Mouse (Mus musculus) left cerebral cortex, postnatal 14 days (tissue): ENCODE measurements around the gene Fam163a. TPM values are rescaled to one million over a fixed set of nuclear protein-coding genes. Genes with fewer than 3 reads are reported as not detected.
"Not testable (repeated sequence)": the region's sequence is repeated elsewhere in the genome, so short reads cannot be mapped to it uniquely, and the experiment has no call there.

Experiments
- DNase-seq, 2 experiments: peaks; one replicate each; pipeline ENCODE4 v3.0.0; 2021 to 2022; ENCODE audit warnings: low spot score in 2 of 2, mixed read lengths in 1 of 2
- intact Hi-C: fragments of 180-260 bp; cut with DNase I; formaldehyde crosslinking; loops from one replicate; pipeline ENCODE4 v1.15.1; 2025
- total RNA-seq, 2 experiments: library from RNA; stranded (reverse); gene quantifications; 2 replicates each; pipeline ENCODE4 v1.2.3; 2021

Gene Fam163a
- total RNA-seq, 2 experiments from 2014 or later: 8.3 to 11.9 TPM

DNA sequence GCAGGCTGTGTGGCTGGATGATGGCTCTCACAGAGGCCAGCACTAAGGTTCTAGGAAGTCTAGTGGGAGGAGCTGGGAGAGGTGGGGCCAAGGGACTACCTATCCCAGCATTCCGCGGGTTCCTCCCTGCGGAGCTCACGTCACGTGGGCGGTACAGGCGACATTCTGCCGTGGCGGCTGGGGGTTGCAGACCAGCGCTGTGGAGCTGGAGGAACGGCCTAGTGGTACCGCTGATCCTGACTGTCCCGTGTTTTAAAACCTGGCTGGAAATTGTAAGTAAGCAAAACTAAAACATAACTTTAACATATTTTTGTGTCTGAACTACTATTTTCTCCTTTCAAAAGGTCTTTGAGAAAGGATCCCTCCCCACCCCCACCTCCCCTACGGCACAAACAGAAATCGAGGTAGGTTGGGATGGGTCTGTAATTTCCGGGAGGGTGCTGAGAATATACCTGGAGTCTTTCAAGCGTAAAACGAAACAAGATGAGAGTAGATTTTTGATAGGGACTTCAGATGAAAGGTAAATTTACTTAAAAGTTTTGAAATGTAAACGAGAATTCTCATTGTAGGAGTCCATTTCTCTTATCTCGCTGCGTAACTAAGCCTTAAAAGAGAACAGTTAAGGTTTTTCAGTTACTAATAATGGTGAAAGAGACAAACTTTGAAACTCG is 164.0 kb downstream of the Fam163a start:
- peak; percentile 88 to 93 for DNase-seq
- intact Hi-C loops: no loop called here

DNA sequence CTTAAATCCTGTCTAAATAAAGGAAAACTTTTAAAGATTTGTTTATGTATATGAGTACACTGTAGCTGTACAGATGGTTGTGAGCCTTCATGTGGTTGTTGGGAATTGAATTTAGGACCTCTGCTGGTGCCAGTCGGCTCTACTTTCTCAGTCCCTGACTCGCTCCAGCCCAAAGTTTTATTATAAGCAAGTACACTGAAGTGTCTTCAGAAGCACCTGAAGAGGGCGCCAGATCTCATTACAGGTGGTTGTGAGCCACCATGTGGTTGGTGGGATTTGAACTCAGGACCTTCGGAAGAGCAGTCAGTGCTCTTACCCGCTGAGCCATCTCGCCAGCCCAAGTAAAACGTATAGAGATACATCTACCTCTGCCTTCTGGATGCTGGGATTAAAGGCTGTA is 164.8 kb downstream of the Fam163a start:
- intact Hi-C loops, DNase-seq: not testable (repeated sequence)

DNA sequence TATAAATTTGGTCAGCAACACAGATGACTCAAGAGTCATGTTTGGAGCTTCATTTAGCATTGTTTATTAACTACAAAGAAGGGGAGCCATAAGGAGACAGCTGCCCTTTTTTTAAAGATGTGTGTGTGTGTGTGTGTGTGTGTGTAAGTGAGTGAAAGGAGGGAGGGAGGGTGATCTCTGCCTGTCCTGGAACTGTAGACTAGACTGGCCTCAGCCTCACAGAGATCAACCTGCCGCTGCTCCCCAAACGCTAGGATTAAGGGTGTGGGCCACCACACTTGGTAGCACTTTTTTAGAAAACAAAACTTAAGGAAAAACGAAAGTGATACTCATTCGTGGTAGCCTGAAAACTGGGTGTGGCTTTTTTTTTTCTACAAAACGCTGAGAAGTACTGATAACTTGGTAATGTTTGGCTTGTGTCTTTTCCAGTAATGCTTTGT is 167.7 kb downstream of the Fam163a start:
- no peak for DNase-seq
- intact Hi-C loops: loop anchor here (2.0 kb wide), 1 partner anchor 64 kb away; the partner anchor contains the start of gene Cep350

DNA sequence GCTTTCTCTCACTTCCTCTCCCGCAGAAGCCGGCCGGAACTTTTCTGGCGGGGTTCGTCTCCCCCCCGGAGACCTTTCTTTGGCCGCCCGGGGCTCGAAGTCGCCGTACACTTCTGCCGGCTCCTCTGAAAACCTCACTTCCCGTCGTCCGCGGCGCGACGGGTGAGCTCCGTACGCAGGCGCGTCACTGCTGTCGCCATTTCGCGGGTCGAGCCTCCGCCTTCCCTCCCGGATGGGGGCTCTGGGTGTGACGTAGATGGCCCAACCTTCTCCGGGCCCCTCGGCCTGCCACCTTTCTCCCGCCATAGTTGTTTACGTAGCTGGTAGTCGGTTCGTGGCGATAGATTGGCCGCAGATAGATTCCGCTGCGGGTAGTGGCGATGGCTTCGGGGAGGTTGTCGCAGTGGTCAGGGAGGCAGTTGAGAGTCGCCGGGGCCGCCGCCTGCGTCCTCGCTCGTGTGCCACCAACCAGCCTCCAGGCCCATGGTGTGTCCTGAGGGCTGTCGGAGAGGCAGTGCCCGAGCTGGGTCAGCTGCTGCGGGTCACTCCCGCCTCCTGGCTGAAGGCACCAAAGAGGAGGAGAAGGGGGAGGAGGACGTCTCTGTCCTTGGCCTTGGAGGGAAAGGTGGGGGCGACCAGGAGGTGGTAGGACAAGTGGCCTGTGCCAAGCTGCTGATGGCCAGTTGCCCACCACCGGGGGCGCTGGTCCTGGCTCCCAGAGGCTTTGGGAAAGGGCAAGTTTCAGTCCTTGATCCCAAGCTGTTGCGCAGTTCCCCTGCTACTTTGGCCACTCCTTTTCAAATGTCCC is 168.7 kb downstream of the Fam163a start, which contains the start of gene Tor1aip1:
TSS of gene Tor1aip1 (minus strand) at position 551 of the 808 bp plus-strand sequence.
- intact Hi-C loops: loop anchor here (2.0 kb wide), 1 partner anchor 63 kb away; the partner anchor contains the start of gene Cep350
- DNase-seq: peak; percentile 97 to 98

DNA sequence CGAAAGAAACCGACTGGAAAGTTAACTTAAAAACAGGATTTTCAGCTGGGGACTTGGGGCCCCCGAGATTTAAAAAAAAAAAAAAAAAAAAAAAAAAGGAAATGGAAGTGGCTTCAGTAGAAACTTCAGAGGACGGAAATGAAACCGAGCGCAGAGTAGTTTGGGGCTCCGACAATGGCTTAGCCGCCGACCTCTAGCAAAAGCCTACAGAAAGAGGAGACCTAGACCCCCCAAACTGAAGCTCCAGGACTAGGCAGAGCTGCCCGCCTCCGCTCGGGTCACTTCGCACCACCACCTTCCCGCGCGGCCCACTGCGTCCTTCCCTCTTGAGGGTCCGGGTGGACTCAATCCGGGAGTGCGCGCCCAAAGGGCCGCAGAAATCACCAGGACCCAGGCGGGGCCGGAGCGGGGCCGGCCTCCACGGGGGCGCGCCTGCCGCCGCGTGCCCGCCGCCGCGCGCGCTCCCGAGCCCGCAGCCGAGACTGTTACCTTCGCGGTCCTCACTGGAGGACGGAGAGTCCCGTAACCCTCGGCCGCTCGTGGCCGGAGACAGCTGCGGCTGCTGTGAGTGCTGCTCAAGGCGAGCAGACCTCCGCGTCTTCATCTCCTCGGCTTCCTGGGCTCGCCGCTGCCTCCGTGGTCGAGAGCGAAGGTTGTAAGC is 169.4 kb downstream of the Fam163a start, which contains the start of gene Tor1aip2:
TSS of gene Tor1aip2 (plus strand) at position 135 of the 661 bp plus-strand sequence.
- peak; percentile 66 to 69 for DNase-seq
- intact Hi-C loops: no loop called here

DNA sequence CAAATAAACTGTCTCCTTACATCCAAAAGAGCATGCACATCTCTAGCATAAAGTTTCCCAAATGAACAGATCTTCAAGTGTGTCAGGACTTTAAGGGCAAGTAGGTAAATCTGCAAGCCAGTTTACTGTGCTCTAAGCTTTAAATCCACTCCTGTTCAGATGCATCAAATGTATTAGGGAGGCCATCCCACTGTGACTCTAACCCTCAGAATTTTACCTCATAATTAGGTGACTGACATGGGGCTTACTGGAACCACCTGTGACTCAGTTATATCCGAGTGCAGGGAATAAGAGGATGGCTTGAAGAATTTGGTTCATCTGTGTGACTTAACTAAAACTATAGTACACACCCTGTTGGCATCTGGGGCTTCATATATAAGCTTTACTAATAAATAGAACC is 170.2 kb downstream of the Fam163a start:
- intact Hi-C loops: no loop called here
- DNase-seq: no peak

DNA sequence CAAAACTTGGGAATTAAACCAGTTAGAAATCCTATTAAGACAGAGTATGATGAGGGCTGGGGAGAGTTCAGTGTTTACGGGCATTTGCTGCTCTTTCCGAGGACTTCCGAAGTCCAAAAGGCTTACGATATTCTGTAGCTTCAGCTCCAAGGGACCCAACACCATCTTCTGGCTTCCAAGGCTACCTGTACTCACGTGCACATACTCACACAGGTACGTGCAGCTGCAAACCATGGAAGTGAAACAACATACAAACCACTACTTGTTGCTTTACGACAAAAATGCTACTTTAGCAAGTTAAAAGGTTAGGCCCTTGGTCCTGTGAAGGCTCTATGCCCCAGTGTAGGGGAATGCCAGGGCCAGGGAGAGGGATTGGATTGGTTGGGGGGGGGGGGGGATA is 170.9 kb downstream of the Fam163a start:
- intact Hi-C loops: no loop called here

DNA sequence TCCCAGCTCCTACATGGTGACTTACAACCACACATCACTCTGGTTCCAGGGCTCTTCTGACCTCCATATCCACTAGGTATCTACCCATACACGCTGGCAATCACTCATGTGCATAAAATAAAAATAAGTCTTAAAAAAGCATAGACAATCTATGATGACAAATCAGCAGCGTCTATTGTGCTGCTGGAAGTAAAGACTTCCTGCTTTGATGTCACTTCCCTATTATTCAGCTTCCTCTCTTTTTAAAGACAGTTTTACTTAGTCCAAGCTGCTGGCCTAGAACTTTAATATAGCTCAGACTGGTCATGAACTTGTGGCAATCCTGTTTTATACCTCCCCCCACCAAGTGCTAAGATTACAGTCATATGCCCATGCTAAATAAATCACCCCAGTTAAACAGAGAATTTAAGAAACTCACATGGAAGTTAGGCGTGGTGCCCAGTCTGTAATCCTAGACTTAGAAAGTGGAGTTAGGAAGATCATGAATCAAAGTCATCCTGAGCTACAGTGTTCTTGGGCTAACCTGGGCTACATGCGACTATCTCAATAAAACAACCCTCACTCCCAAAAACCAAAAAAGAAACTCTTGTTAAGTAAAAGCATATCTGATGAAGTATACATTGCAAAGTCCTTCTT is 176.4 kb downstream of the Fam163a start:
- DNase-seq: no peak
- intact Hi-C loops: no loop called here

More for the DNA sequence above, 170.9 kb downstream of the Fam163a start:
- DNase-seq: no peak

DNA sequence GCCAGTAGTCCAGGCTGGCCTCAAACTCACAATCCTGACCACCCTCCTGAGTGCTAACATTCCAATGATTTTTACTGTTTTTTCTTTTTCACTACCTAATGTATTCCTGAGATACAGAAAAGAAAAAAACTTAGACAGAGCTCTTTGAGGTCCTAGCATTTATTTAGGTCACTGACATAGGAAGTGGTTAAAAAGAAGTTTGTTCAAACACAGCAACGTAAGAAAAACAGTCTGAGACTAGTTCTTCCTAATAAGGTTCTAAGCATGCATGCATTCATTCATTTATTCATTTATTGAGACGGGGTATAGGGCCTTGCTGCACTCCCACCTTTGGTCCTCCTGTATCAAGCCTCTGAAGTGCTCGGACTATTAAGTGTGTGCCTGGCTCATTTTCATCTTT is 177.0 kb downstream of the Fam163a start:
- intact Hi-C loops: no loop called here
- DNase-seq: no peak

Other genes starting within 250 kb of the Fam163a start
- 10 to 100 TPM; 36.5 to 39.5 TPM for gene Cep350, start 231.8 kb downstream of the Fam163a start, total RNA-seq
- gene Tor1aip2, start 169.6 kb downstream of the Fam163a start, total RNA-seq: 10 to 100 TPM; 53.6 to 55.9 TPM
- 10 to 100 TPM; 22.6 to 24.9 TPM for gene Tor1aip1, start 168.5 kb downstream of the Fam163a start, total RNA-seq
- gene Tdrd5, start 98.6 kb upstream of the Fam163a start, total RNA-seq: 1 to 10 TPM; 2.1 to 2.6 TPM
- under 1 TPM; 0.38 to 0.46 TPM for gene Nphs2, start 105.7 kb upstream of the Fam163a start, total RNA-seq
- 100 to 1,000 TPM; 307 to 372 TPM for gene Gm2000, start 161.0 kb upstream of the Fam163a start, total RNA-seq
- gene Axdnd1, start 216.1 kb upstream of the Fam163a start, total RNA-seq: under 1 TPM; 0.31 to 0.61 TPM